Mouse (Mus musculus) erythroblast, embryonic 14.5 days (primary cell): ENCODE data around the gene Uevld.

Experiments
- GATA1 ChIP-seq: IDR thresholded peaks from 2 replicates; pipeline ENCODE4 v1.6.1; 2012; ENCODE audit warnings: low read length, inconsistent platforms, mixed read lengths
- TAL1 ChIP-seq: IDR thresholded peaks from 3 replicates; pipeline ENCODE4 v1.6.1; 2012; ENCODE audit warnings: low read length, inconsistent platforms, mixed read lengths

DNA sequence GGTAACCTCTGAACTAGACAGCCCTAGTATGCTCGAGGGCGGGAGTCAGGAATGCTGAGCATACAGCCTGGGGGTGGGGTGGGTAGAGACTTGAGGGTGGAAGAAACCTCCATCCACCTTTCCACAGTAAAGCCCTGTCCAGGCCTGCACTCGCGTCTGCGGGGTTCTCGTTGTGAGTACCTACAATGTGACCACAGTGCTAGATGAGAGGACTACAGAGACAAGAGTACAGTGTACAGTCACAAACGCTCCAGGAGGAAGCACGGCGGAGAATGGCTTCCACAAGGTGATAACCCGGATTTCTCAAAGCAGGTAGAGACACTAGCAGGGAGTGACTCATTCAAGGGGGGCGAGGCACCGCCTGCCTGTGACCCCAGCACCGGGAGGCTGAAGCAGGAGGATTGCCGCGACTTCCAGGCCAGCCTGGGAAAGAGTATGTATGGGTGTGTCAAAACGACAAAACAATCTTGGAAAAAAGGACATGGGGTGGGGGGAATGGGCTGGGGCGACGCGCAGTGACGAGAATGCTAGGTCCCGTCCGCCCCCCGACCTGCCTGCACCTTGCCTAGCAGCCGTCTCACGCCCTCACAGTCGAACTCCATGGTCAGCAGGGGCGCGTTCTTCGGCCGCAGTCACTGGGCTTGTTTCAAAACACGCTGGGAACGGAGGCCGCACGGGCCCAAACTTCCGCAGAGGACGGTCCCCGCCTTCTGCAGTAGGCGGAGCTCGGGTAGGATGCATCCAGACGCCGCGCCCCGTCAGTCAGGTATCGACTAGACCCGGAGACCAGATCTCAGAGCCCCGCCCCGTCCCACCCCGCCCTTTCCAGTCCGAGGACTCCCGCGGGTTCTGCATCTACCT is at the start of gene Uevld:
- TF ChIP-seq TAL1 (no peak), GATA1 (no peak)
